Mouse (Mus musculus): Measurements from ENCODE around the gene Atr.
A peak's percentile ranks its signal among the peaks of the same experiment; 100 is the strongest.
"Not testable (repeated sequence)": the region's sequence is repeated elsewhere in the genome, so short reads cannot be mapped to it uniquely, and the experiment has no call there.

Atr gene

DNA sequence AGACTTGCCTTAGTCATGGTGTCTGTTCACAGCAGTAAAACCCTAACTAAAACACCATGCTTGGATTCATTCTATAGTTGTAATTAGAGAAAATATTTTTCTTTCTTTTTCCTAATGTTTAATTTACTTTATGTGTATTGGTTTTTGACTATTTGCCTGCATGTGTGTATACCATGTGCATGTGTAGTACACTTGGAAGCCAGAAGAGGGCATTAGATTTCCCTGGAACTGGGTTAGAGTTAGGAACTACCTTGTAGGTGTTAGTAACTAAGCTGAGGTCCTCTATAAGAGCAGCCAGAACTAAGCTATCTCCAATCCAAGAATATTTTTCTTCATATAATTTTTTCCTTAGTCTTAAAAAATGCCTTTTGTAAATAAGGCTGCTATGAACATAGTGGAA lies 75.5 kb downstream of the Atr start:
- DNase-seq (ENCODE audit: low read depth, low spot score), result no peak

DNA sequence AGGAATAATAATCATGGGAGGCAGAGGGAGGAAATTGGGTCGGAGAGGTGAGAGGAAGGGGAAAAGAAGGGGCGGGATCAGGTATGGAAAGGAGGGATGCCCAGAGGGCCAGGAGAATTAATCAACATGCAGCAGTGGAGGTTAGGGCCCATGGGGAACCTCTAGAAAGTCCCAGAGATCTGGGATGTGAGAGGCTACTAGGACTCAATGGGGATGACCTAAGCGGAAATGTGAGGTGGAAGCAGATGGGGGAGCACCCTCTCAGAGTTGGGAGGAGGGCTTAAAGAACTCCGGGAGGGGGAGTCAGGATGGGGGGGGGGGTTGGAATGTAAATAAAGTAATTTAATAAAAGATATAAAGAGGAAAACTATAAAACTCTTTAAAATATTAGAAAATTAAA lies 96.3 kb downstream of the Atr start:
- peak; percentile 17 for DNase-seq (ENCODE audit: low read depth, low spot score)

DNA sequence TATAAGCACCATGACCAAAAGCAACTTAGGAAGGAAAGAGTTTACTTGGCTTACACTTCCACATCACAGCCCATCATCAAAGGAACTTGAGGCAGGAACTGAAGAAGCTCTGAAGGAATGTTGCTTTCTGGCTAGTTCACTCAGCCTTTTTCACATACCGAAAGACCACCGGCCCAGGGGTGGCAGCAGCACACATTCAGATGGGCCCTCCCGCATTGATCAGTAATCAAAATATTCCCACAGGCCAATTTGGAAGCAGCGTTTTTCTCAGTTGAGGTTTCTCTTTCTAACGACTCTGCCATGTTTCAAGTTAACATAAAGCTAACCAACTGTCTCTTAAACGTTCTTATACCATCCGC lies 96.8 kb downstream of the Atr start:
- DNase-seq (ENCODE audit: low read depth, low spot score), result no peak

DNA sequence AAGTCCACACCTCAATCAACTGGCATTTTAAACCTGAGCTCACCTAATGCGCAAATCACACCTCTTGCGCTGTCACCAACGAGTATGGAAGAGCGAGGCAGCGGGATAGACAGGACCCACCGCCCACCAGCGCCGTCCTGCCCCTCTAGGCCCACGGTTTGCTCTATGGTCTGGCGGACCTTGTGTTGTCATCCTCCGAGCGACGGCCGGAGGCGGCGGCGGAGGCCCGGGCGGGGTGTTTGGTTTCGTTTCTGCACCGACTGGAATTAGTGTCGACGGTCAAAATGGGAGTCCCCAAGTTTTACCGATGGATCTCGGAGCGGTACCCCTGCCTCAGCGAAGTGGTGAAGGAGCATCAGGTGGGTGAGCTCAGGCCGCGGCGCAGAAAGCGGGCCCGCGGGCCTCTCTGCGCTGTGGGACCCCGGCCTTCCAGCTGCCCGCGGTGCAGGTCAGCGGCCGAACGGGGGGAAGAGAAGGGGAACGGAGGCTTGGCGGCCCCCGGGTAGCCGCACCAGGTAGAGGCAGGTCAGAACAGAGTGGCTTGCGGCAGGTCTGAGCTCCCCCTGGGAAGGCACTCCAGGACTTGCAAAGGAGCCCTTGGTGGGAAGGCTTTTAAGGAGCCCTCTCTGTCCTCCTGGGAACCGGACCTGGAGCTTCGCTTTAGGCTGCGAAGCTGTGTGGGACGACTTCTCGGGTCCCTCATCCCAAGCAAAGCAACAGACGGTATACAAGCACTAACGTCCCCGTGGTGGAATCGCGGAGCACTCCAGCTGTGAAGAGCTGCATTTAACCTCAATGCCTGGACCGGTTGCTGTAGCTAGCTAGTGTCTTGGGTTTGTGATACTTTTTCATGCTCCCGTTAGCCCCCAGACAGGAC lies 97.4 kb downstream of the Atr start, which contains the start of gene Xrn1:
Xrn1 (plus strand) TSS at position 176 of the 877 bp plus-strand sequence.
- DNase-seq (ENCODE audit: low read depth, low spot score), result peak; percentile 91

DNA sequence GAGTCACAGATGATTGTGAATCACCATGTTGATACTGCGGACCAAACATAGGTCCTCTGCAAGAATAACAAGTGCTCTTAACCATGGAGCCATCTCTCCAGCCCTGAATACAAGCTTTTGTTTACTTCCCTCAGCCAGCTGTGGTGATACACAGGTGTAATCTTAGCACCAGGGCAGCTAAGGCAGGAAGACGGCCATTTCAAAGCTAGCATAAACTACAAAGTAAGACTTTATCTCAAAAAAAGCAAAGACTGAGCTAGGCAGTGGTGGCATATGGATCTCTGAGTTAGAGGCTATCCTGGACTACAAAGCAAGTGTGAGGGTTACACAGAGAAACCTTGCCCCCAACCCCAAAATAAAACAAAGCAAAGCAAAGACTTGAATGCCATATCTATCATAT lies 100.2 kb downstream of the Atr start:
- no peak for DNase-seq (ENCODE audit: low read depth, low spot score)

DNA sequence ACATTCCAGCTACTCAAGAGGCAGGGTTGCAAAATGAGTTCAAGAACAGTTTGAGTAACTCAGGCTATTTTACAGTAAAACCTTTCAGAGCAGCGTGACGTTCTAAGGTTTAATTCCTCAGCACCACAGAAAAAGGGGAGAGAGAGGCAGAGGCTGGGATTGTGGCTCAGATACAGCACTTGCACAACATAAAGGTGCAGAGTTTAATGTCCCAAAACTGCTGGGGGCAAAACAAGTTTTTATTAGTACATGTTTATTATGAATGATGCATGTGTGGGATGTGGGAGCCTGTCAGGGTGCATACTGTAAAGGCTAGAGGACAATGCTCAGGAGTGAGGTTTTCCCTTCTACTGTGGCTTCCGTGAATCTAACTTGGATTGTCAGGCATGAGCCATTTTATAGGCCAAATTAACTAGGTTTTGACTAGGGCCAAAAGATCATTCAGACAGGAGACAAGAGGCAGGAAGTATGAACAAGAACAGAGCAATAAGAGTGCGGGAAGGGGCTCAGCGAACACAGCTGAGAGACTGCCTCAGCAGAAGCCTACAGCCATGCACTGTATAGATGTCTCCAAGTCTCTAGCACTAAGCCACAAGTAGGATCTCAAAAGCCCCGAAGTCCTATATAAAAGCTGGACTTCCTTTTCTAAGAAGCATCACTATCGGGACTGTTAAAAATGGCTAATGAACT lies 100.8 kb downstream of the Atr start:
- no peak for DNase-seq (ENCODE audit: low read depth, low spot score)

DNA sequence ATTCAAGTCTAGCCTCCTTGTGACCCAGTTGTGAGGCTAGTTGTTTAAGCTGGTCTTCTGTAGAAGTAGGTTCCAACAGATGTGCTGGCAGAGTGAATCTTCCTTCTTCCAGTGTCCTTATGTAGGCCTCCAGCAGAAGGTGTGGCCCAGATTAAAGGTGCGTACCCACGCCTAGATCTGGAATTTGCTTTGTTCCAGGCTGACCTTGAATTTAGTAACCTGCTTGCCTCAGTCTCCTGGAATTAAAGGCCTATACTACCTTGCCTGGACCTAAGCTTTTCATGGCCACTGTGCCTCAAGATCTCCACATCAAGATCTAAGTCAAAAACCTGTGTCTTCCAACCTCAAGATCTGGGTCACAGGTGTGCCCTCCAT lies 101.3 kb downstream of the Atr start:
- DNase-seq (ENCODE audit: low read depth, low spot score), result not testable (repeated sequence)

DNA sequence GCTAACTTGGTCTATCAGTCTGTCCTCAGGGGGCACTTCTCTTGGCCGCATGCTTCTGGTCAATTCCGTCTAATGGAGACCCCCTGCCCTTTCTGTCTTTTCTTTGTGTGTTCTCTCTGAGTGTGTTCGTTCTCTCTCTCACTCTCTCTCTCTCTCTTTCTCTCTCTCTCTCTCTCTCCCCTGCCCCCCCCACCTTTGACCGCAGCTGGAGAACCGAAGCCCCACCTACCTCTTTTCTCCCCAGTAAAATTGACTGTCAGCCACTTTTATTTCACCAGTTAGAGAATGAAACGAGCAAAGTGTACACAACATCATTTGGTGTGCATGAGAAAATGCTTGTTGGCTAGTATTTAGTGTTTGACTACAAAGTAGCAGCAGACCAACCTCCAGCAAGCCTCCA lies 101.8 kb downstream of the Atr start:
- DNase-seq (ENCODE audit: low read depth, low spot score), result no peak

DNA sequence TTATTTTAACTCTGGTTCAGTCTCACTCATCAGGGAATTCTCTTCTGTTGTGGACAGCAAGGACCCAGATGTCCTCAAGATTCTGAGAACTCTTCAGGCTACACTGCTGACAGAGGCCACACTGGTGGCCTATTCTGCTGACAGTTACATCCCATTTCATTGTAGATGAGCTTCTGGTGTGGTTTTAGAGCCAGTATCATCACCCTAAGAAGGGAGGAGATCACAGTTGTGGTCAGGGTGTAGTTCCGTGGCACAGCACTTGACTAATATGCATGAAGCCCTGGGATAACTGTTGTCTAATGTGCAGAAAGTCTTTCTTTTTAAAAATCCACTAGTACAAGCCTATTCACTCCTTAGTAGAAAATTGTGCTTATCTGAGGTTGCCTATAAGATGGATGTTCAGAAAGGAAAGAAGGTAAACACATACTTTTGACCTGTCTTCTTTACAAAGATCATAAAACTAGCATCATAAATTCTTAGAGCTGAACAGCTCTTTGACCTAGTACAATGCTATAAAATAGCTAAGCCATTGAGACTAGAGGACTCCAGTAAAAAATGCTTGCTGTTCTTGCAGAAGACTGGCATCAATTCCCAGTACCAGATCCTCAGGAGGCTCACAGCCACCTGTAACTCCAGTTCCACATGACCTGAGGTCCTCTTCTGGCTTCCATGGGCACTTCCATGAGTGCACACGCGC lies 102.5 kb downstream of the Atr start:
- DNase-seq (ENCODE audit: low read depth, low spot score), result no peak

DNA sequence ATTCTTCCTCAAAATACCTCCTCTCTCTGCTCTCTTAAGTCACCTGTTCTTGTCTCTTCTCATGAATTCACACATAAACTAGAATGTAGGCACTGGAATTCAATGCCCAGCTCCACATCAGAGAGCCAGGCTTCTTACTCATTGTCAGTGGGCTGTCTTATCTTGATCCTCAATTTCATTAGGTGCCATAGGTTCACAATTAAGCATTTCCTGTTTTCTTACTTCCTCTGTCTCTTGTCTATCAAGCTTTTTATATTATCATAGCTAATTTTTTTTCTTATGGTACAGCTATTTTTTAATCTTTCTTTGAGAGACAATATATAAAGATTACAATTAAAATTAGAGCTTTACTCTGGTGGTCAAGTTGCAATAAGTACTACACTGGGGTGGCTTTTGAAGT lies 103.7 kb downstream of the Atr start:
- DNase-seq (ENCODE audit: low read depth, low spot score), result no peak

DNA sequence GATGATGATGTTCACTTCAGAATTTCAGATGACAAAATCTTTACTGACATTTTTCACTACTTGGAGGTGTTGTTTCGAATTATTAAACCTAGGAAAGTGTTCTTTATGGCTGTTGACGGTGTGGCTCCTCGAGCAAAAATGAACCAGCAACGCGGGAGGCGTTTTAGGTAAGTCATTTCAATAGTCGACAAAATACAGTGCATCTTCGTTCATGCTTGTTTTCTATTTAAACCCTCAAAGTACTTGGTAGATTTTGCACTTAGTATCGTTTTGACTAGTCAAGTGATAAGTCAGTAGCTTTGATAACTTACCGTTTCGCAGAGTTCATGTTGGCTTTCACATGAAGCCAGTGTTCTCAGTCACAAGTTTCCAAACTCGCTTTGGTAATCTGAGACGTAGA lies 106.6 kb downstream of the Atr start:
- DNase-seq (ENCODE audit: low read depth, low spot score), result no peak

DNA sequence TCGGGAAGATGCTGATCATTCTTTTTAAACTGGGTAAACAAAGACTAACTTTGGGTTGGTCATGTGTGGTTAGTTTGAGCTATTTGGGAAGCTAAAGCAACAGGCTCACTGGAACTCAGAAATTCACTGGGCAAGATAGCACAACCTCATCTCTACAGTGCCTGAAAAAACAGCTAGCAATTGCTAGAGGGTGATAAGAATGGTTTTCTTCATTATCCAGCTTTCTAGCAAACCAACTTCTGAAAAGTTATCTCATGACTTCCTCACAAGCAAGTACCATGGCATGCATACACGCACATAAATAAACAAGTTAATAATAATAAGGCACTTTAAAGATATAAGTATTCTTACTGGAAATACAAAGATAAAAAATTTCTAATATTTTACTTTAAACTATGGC lies 120.9 kb downstream of the Atr start:
- no peak for DNase-seq (ENCODE audit: low read depth, low spot score)

DNA sequence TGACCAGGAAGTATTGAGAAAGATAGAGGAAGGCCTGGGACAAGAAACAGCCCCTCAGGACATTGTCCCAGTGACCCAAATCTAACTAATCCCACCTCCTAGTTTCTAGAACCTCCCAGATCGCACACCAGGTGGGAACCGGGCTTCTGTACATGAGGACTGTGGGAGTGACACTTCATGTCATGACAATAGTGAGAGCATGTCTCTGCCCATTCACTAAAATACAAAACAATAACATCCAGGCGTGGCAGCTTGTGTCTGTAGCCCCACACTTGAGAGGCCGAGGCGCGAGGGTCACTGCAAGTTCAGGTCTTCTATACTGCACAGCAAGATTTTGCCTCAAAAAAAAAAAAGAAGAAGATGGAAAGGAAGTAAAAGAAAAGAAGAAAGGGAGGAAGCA lies 122.5 kb downstream of the Atr start:
- no peak for DNase-seq (ENCODE audit: low read depth, low spot score)

DNA sequence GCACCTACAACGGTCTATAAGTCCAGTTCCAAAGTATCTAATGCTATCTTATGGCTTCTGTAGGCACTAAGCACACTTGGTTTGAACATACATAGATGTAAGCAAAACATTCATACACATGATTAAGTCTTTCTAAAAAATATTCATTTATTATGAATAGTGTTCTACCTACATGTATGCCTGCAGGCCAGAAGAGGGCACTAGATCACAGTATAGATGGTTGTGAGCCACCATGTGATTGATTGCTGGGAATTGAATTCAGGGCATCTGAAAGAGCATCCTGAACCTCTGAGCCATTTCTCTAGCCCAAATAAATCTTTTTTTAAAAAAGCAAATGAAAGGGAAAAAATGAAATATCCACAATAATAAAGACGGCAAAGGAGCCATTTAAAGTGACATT lies 134.9 kb downstream of the Atr start:
- peak; percentile 34 for DNase-seq (ENCODE audit: low read depth, low spot score)

All from 3T3-L1 (cell line).